Mouse (Mus musculus): Measurements from ENCODE around the gene Olfr223. TPM values are rescaled to one million over a fixed set of nuclear protein-coding genes. Genes with fewer than 3 reads are reported as not detected.

The Olfr223 gene
- polyA plus RNA-seq (2014; fragmentation: Illumina TruSeq; extraction: RNeasy Lipid Tissue Mini Kit (QIAGEN cat#74804); ENCODE audit: low read depth, low replicate concordance): not detected

DNA sequence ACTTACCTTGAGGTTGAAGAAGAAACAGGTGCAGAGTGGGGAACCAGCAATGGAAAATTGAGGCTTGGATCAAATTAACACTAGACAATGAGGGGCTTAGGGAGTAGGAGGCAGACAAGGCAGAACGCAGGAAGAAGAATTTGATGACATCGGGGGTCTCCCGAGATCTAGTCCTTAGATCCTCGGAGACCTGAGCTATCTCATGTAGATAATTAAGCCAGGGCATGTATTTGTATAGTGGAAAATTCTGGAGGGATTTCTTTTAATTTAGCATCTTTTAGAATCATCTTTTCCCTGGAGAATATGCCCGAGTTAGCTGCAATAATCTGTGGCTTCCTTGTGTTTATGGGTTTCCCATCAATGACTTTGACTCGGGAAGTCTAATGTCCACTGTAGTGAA lies at the start of gene Olfr223:
Gene Olfr223, minus strand, starts transcription at position 101 of the 400 bp plus-strand sequence.

DNA sequence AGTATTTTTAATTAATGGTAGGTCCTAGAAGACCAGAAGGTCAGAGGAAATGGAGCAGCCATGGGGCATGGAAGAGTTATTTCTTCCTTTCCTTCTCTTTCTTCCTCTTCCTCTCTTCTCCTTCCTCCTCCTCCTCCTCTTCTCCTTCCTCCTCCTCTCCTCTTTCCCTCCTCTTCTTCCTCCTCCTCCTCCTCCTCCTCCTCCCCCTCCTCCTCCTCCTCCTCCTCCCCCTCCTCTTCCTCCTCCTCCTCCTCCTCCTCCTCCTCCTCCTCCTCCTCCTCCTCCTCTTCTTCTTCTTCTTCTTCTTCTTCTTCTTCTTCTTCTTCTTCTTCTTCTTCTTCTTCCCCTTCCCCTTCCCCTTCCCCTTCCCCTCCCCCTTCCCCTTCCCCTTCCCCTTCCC lies 17.0 kb downstream of the Olfr223 start, which contains the start of gene Olfr222:
Gene Olfr222, minus strand, starts transcription at position 101 of the 400 bp plus-strand sequence.

GRCm38 (mm10) chr11:59541324-59541723 lies 51.8 kb downstream of the Olfr223 start, which contains the start of gene Nlrp3:
TSS of gene Nlrp3 (plus strand) at chr11:59541568.

Other genes starting within 250 kb of the Olfr223 start
- not detected for gene Prss38, start 217.6 kb downstream of the Olfr223 start, polyA plus RNA-seq (2014; fragmentation: Illumina TruSeq; extraction: RNeasy Lipid Tissue Mini Kit (QIAGEN cat#74804); ENCODE audit: low read depth, low replicate concordance)
- gene Jmjd4, start 143.2 kb downstream of the Olfr223 start, polyA plus RNA-seq (2014; fragmentation: Illumina TruSeq; extraction: RNeasy Lipid Tissue Mini Kit (QIAGEN cat#74804); ENCODE audit: low read depth, low replicate concordance): 7.8 TPM
- 45.9 TPM for gene Snap47, start 142.1 kb downstream of the Olfr223 start, polyA plus RNA-seq (2014; fragmentation: Illumina TruSeq; extraction: RNeasy Lipid Tissue Mini Kit (QIAGEN cat#74804); ENCODE audit: low read depth, low replicate concordance)
- 7.0 TPM for gene Zfp867, start 120.8 kb downstream of the Olfr223 start, polyA plus RNA-seq (2014; fragmentation: Illumina TruSeq; extraction: RNeasy Lipid Tissue Mini Kit (QIAGEN cat#74804); ENCODE audit: low read depth, low replicate concordance)
- gene Zkscan17, start 66.5 kb downstream of the Olfr223 start, polyA plus RNA-seq (2014; fragmentation: Illumina TruSeq; extraction: RNeasy Lipid Tissue Mini Kit (QIAGEN cat#74804); ENCODE audit: low read depth, low replicate concordance): 2.1 TPM
- gene Nlrp3, start 51.7 kb downstream of the Olfr223 start, polyA plus RNA-seq (2014; fragmentation: Illumina TruSeq; extraction: RNeasy Lipid Tissue Mini Kit (QIAGEN cat#74804); ENCODE audit: low read depth, low replicate concordance): not detected
- gene Olfr222, start 17.1 kb downstream of the Olfr223 start, polyA plus RNA-seq (2014; fragmentation: Illumina TruSeq; extraction: RNeasy Lipid Tissue Mini Kit (QIAGEN cat#74804); ENCODE audit: low read depth, low replicate concordance): not detected
- 20.7 TPM for gene Mprip, start 68.0 kb upstream of the Olfr223 start, polyA plus RNA-seq (2014; fragmentation: Illumina TruSeq; extraction: RNeasy Lipid Tissue Mini Kit (QIAGEN cat#74804); ENCODE audit: low read depth, low replicate concordance)
- gene Pld6, start 194.4 kb upstream of the Olfr223 start, polyA plus RNA-seq (2014; fragmentation: Illumina TruSeq; extraction: RNeasy Lipid Tissue Mini Kit (QIAGEN cat#74804); ENCODE audit: low read depth, low replicate concordance): not detected
- 5.2 TPM for gene Flcn, start 216.7 kb upstream of the Olfr223 start, polyA plus RNA-seq (2014; fragmentation: Illumina TruSeq; extraction: RNeasy Lipid Tissue Mini Kit (QIAGEN cat#74804); ENCODE audit: low read depth, low replicate concordance)
- gene Nt5m, start 246.2 kb upstream of the Olfr223 start, polyA plus RNA-seq (2014; fragmentation: Illumina TruSeq; extraction: RNeasy Lipid Tissue Mini Kit (QIAGEN cat#74804); ENCODE audit: low read depth, low replicate concordance): 2.5 TPM
- 132 TPM for gene Cops3, start 246.5 kb upstream of the Olfr223 start, polyA plus RNA-seq (2014; fragmentation: Illumina TruSeq; extraction: RNeasy Lipid Tissue Mini Kit (QIAGEN cat#74804); ENCODE audit: low read depth, low replicate concordance)